Mouse (Mus musculus) kidney, adult 18-20 months (tissue): ENCODE measurements at regions not wholly inside any gene's neighbourhood (a gene's known extent, or its start where the extent isn't known, plus 50 kb on each side); places are given as distances from the start of the nearest gene placed in this dataset.

Source experiments
- DNase-seq: peaks from one replicate; pipeline ENCODE4 v3.0.0; 2021

- DNase-seq, result no peak
Measured at GRCm38 (mm10) chr2:161164320-161164719, 55.4 kb upstream of the Chd6 start.
